9 mouse cellular contexts compared by ENCODE assay signal in genomic region chr6:32464046-32464445, GRCm38 (mm10).
DNase-seq lines count a peak whose midpoint lies in the region; ATAC-seq and TF ChIP-seq lines count a peak whose summit lies in the region.
"Had no signal": no experiment of that assay in that cellular context is flagged by ENCODE, and none has a peak within 500 bp of the region (broad histone marks: within the 10 kb centered on the region; RNA-seq: fewer than 3 reads in every experiment).

No protein-coding gene starts in this region.

- no peak overlapping the region for H3K9ac ChIP-seq in forebrain, embryonic 13.5 days
- H3K9ac ChIP-seq in forebrain, embryonic 12.5 days: no peak overlapping the region
- H3K9ac ChIP-seq in lung, embryonic 14.5 days: no peak overlapping the region
- peak overlapping the region; percentile 46; the same call in 1 of the 2 replicates for H3K9ac ChIP-seq in heart, embryonic 14.5 days (ENCODE audit: low read length)
- H3K9ac ChIP-seq in midbrain, embryonic 13.5 days (replicated peaks): no peak overlapping the region

- H3K27ac ChIP-seq in forebrain, embryonic 13.5 days: no peak overlapping the region
- no peak overlapping the region for H3K27ac ChIP-seq in forebrain, embryonic 12.5 days
- no peak overlapping the region for H3K27ac ChIP-seq in lung, embryonic 14.5 days (ENCODE audit: low read depth)
- H3K27ac ChIP-seq in heart, embryonic 14.5 days (replicated peaks in 1 of 2; ENCODE audit: control insufficient read depth in 1 of 2, insufficient read depth in 1 of 2, low read depth in 2 of 2, low read length in 2 of 2): peak overlapping the region; percentile 61 to 71
- no peak overlapping the region for H3K27ac ChIP-seq in midbrain, embryonic 13.5 days

- no peaks in the 10 kb centered on the region for H3K27me3 ChIP-seq in forebrain, embryonic 13.5 days
- no peaks in the 10 kb centered on the region for H3K27me3 ChIP-seq in forebrain, embryonic 12.5 days
- no peaks in the 10 kb centered on the region for H3K27me3 ChIP-seq in lung, embryonic 14.5 days (ENCODE audit: insufficient read depth, low read length)
- no peaks in the 10 kb centered on the region for H3K27me3 ChIP-seq in heart, embryonic 14.5 days (ENCODE audit: control insufficient read depth, insufficient read depth, low read length)
- no peaks in the 10 kb centered on the region for H3K27me3 ChIP-seq in midbrain, embryonic 13.5 days

- no peaks in the 10 kb centered on the region for H3K9me3 ChIP-seq in forebrain, embryonic 13.5 days (replicated peaks)
- H3K9me3 ChIP-seq in forebrain, embryonic 12.5 days: no peaks in the 10 kb centered on the region
- no peaks in the 10 kb centered on the region for H3K9me3 ChIP-seq in lung, embryonic 14.5 days (ENCODE audit: low read depth, low read length)
- no peaks in the 10 kb centered on the region for H3K9me3 ChIP-seq in heart, embryonic 14.5 days (ENCODE audit: control insufficient read depth, low read length)
- H3K9me3 ChIP-seq in midbrain, embryonic 13.5 days: no peaks in the 10 kb centered on the region

- no peaks in the 10 kb centered on the region for H3K36me3 ChIP-seq in forebrain, embryonic 13.5 days (ENCODE audit: poor library complexity, severe bottlenecking)
- no peaks in the 10 kb centered on the region for H3K36me3 ChIP-seq in forebrain, embryonic 12.5 days (replicated peaks)
- H3K36me3 ChIP-seq in lung, embryonic 14.5 days (ENCODE audit: insufficient read depth): no peaks in the 10 kb centered on the region
- H3K36me3 ChIP-seq in heart, embryonic 14.5 days (ENCODE audit: control insufficient read depth, insufficient read depth, low read length): no peaks in the 10 kb centered on the region
- no peaks in the 10 kb centered on the region for H3K36me3 ChIP-seq in midbrain, embryonic 13.5 days

- peaks cover 24% of the 10 kb centered on the region for H3K4me1 ChIP-seq in forebrain, embryonic 13.5 days
- H3K4me1 ChIP-seq in forebrain, embryonic 12.5 days: peaks cover 12% of the 10 kb centered on the region; the same call in 1 of the 2 replicates
- H3K4me1 ChIP-seq in lung, embryonic 14.5 days (ENCODE audit: insufficient read depth): peaks cover 8% of the 10 kb centered on the region; the same call in 1 of the 2 replicates
- H3K4me1 ChIP-seq in heart, embryonic 14.5 days (ENCODE audit: control insufficient read depth in 2 of 2, insufficient read depth in 2 of 2, low read length in 2 of 2): peaks cover 19 to 27% of the 10 kb centered on the region in 2 experiments
- peaks cover 28% of the 10 kb centered on the region for H3K4me1 ChIP-seq in midbrain, embryonic 13.5 days (replicated peaks)

- H3K4me2 ChIP-seq in forebrain, embryonic 13.5 days: no peak overlapping the region
- H3K4me2 ChIP-seq in forebrain, embryonic 12.5 days: no peak overlapping the region
- no peak overlapping the region for H3K4me2 ChIP-seq in lung, embryonic 14.5 days
- H3K4me2 ChIP-seq in heart, embryonic 14.5 days (ENCODE audit: low read length): peak overlapping the region; percentile 35
- H3K4me2 ChIP-seq in midbrain, embryonic 13.5 days (replicated peaks): no peak overlapping the region

- WGBS in forebrain, embryonic 13.5 days: 71% methylated on average over 4 of the region's 4 CpGs
- 82% methylated on average over 4 of the region's 4 CpGs for WGBS in forebrain, embryonic 12.5 days
- 54% methylated on average over 4 of the region's 4 CpGs for WGBS in lung, embryonic 14.5 days
- WGBS in heart, embryonic 14.5 days: 32% methylated on average over 4 of the region's 4 CpGs
- WGBS in midbrain, embryonic 13.5 days: 56% methylated on average over 4 of the region's 4 CpGs

- TF ChIP-seq CTCF in lung, embryonic 14.5 days (IDR thresholded peaks at IDR 0.05; ENCODE audit: low read depth): no peak

- H3K4me3 ChIP-seq in forebrain, embryonic 13.5 days: no peak overlapping the region
- H3K4me3 ChIP-seq in forebrain, embryonic 12.5 days (replicated peaks): no peak overlapping the region
- H3K4me3 ChIP-seq in lung, embryonic 14.5 days (ENCODE audit: low read depth, low read length): no peak overlapping the region
- H3K4me3 ChIP-seq in heart, embryonic 14.5 days (ENCODE audit: control insufficient read depth in 1 of 2, insufficient read depth in 1 of 2, low read depth in 1 of 2, low read length in 2 of 2): no peak overlapping the region
- H3K4me3 ChIP-seq in midbrain, embryonic 13.5 days (replicated peaks): no peak overlapping the region

- peak; percentile 44 for DNase-seq in lung, embryonic 14.5 days
- no peak for DNase-seq in lung, postnatal 25 days (ENCODE audit: low spot score)
- DNase-seq in adrenal gland, adult 18-20 months (ENCODE audit: low spot score in 2 of 2): no peak
- DNase-seq in cerebellum, adult 11-12 months: no peak
- DNase-seq: kidney, adult 8-10 months had no signal

- ATAC-seq in forebrain, embryonic 13.5 days: peak; percentile 84
- ATAC-seq in forebrain, embryonic 12.5 days (ENCODE audit: low FRiP score): no peak
- ATAC-seq in lung, embryonic 14.5 days (ENCODE audit: insufficient read depth): 0 out of 2 replicates have a peak, but pooled peaks have one; percentile 31
- no peak for ATAC-seq in heart, embryonic 14.5 days (ENCODE audit: insufficient number of reproducible peaks, insufficient read depth, low FRiP score, low read depth)
- ATAC-seq in midbrain, embryonic 13.5 days: peak; percentile 68

Comparison
In these comparisons a context has a peak if more than half of its experiments do, and no peak if none do; other contexts are left out.
1. ATAC-seq: peak in forebrain, embryonic 13.5 days (single experiment), lung, embryonic 14.5 days (single experiment) and midbrain, embryonic 13.5 days (single experiment); none in forebrain, embryonic 12.5 days (single experiment) and heart, embryonic 14.5 days (single experiment).
2. H3K27ac ChIP-seq: peak in heart, embryonic 14.5 days (2 of 2); none in forebrain, embryonic 13.5 days (single experiment), forebrain, embryonic 12.5 days (single experiment), lung, embryonic 14.5 days (single experiment) and midbrain, embryonic 13.5 days (single experiment).